Mouse (Mus musculus) embryonic fibroblast, embryonic 13.5 days (primary cell): ENCODE measurements around the gene Ncbp2. TPM values are rescaled to one million over a fixed set of nuclear protein-coding genes. Genes with fewer than 3 reads are reported as not detected.

Experiments
- H3K27ac ChIP-seq: 2 replicates; pipeline ENCODE4 v1.5.1; 2012; ENCODE audit warnings: low read length, control low read depth, inconsistent platforms; ENCODE audit not compliant: insufficient read depth
- H3K4me1 ChIP-seq: 2 replicates; pipeline ENCODE4 v1.6.1; 2011; ENCODE audit warnings: low read length; ENCODE audit not compliant: control insufficient read depth, insufficient read depth
- H3K4me3 ChIP-seq: 2 replicates; pipeline ENCODE4 v1.5.1; 2011; ENCODE audit warnings: mild to moderate bottlenecking, control low read depth, low read length; ENCODE audit not compliant: insufficient read depth
- CTCF ChIP-seq: IDR thresholded peaks from 2 replicates; pipeline ENCODE4 v1.5.1; 2011; ENCODE audit warnings: mild to moderate bottlenecking, control low read depth, low read length, moderate library complexity, borderline replicate concordance; ENCODE audit not compliant: insufficient read depth
- POLR2A ChIP-seq: IDR thresholded peaks from 2 replicates; pipeline ENCODE4 v1.6.1; 2011; ENCODE audit warnings: low read depth, mild to moderate bottlenecking, control low read depth, low read length, moderate library complexity
- polyA plus RNA-seq: library from polyadenylated mRNA; stranded (reverse); fragments of >200 nt; gene quantifications from 2 replicates; pipeline ENCODE4 v1.2.4, GENCODE M21; 2011; ENCODE audit warnings: low read depth; ENCODE audit not compliant: missing spikeins, insufficient read length

Gene Ncbp2
- polyA plus RNA-seq, 1 experiment, result 73.8 TPM

GRCm38 (mm10) chr16:31917776-31918175 is 30.5 kb upstream of the Ncbp2 start:
- Histone ChIP-seq H3K4me3 (no peak overlapping the region), H3K27ac (no peak overlapping the region), H3K4me1 (no peaks in the 10 kb centered on the region)
- TF ChIP-seq POLR2A (no peak), CTCF (no peak)

- TF ChIP-seq POLR2A (no peak), CTCF (peak; percentile 79)
- no peak overlapping the region for H3K27ac ChIP-seq
- no peak overlapping the region for H3K4me3 ChIP-seq
- H3K4me1 ChIP-seq, result no peaks in the 10 kb centered on the region
Observed at GRCm38 (mm10) chr16:31918248-31918724, 30.0 kb upstream of the Ncbp2 start.

- H3K4me3 ChIP-seq, result no peak overlapping the region
- H3K27ac ChIP-seq, result no peak overlapping the region
- no peak for TF ChIP-seq POLR2A
- no peak for TF ChIP-seq CTCF
Observed at GRCm38 (mm10) chr16:31924368-31924767, 23.9 kb upstream of the Ncbp2 start.

GRCm38 (mm10) chr16:31926091-31926490 is 22.2 kb upstream of the Ncbp2 start:
- Histone ChIP-seq H3K4me3 (no peak overlapping the region), H3K27ac (no peak overlapping the region), H3K4me1 (no peaks in the 10 kb centered on the region)
- no peak for TF ChIP-seq POLR2A
- TF ChIP-seq CTCF, result no peak

More at GRCm38 (mm10) chr16:31924368-31924767, 23.9 kb upstream of the Ncbp2 start:
- H3K4me1 ChIP-seq, result no peaks in the 10 kb centered on the region

GRCm38 (mm10) chr16:31926547-31927182 is 21.6 kb upstream of the Ncbp2 start:
- Histone ChIP-seq H3K4me1 (no peaks in the 10 kb centered on the region), H3K4me3 (no peak overlapping the region), H3K27ac (no peak overlapping the region)
- TF ChIP-seq POLR2A (no peak), CTCF (no peak)

- TF ChIP-seq POLR2A (no peak), CTCF (no peak)
- H3K4me1 ChIP-seq, result no peaks in the 10 kb centered on the region
- no peak overlapping the region for H3K4me3 ChIP-seq
- H3K27ac ChIP-seq, result no peak overlapping the region
Observed at GRCm38 (mm10) chr16:31927412-31927811, 20.9 kb upstream of the Ncbp2 start.

- no peak overlapping the region for H3K4me3 ChIP-seq
- no peak overlapping the region for H3K27ac ChIP-seq
- peaks cover 4% of the 10 kb centered on the region; the same call in 1 of the 2 replicates for H3K4me1 ChIP-seq
- TF ChIP-seq POLR2A (no peak), CTCF (no peak)
Observed at GRCm38 (mm10) chr16:31931330-31931729, 17.0 kb upstream of the Ncbp2 start.

GRCm38 (mm10) chr16:31932255-31932654 is 16.1 kb upstream of the Ncbp2 start:
- no peak for TF ChIP-seq CTCF
- no peak for TF ChIP-seq POLR2A
- Histone ChIP-seq H3K27ac (no peak overlapping the region), H3K4me3 (no peak overlapping the region), H3K4me1 (peaks cover 4% of the 10 kb centered on the region; the same call in 1 of the 2 replicates)

- peak overlapping the region; percentile 43 for H3K4me3 ChIP-seq
- no peak overlapping the region for H3K27ac ChIP-seq
- TF ChIP-seq POLR2A (peak; percentile 50), CTCF (peak; percentile 74)
- peaks cover 4% of the 10 kb centered on the region; the same call in 1 of the 2 replicates for H3K4me1 ChIP-seq
Observed at GRCm38 (mm10) chr16:31932840-31933697, 15.2 kb upstream of the Ncbp2 start.
